Mouse (Mus musculus): Measurements from ENCODE around the gene Hhat.

- TF ChIP-seq CTCF (IDR thresholded peaks at IDR 0.05; ENCODE audit: control insufficient read depth, insufficient read depth, insufficient read length), result no peak
- TF ChIP-seq MAX (IDR thresholded peaks at IDR 0.05), result no peak
These were observed 215.5 kb downstream of the Hhat start for GRCm38 (mm10) chr1:192555516-192555915.
